Mouse (Mus musculus): ENCODE results near the gene Olfr56. TPM values are rescaled to one million over a fixed set of nuclear protein-coding genes. Genes with fewer than 3 reads are reported as not detected.
"Not testable (repeated sequence)": the region's sequence is repeated elsewhere in the genome, so short reads cannot be mapped to it uniquely, and the experiment has no call there.

The Olfr56 gene
- polyA plus RNA-seq, 1 experiment from 2014 or later = not detected

- H3K9ac ChIP-seq; H3K4me2 ChIP-seq; H3K9me3 ChIP-seq; H3K27me3 ChIP-seq (replicated peaks); ATAC-seq (ENCODE audit: extremely low read depth, insufficient number of reproducible peaks, low FRiP score, low TSS enrichment); H3K36me3 ChIP-seq; H3K27ac ChIP-seq (replicated peaks); H3K4me3 ChIP-seq: not testable (repeated sequence)
- H3K4me1 ChIP-seq = peaks cover 11% of the 10 kb centered on the region
- 43% methylated on average over 4 of the region's 4 CpGs for WGBS
Observed at GRCm38 (mm10) chr11:48991740-48992520, 13.2 kb downstream of the Olfr56 start, which contains the start of gene Gm12185. Gm12185 (minus strand) TSS chr11:48992226.

- H3K9me3 ChIP-seq; H3K36me3 ChIP-seq; ATAC-seq (ENCODE audit: extremely low read depth, insufficient number of reproducible peaks, low FRiP score, low TSS enrichment); H3K27ac ChIP-seq (replicated peaks); H3K27me3 ChIP-seq (replicated peaks); H3K9ac ChIP-seq; H3K4me3 ChIP-seq: not testable (repeated sequence)
- 10% methylated on average over 10 of the region's 10 CpGs for WGBS
- H3K4me1 ChIP-seq = peaks cover 11% of the 10 kb centered on the region
- peak overlapping the region; percentile 11; the same call in 1 of the 2 replicates for H3K4me2 ChIP-seq
Observed at GRCm38 (mm10) chr11:48993296-48993695, 14.6 kb downstream of the Olfr56 start.

GRCm38 (mm10) chr11:48994018-48994417 is 15.3 kb downstream of the Olfr56 start, which contains the start of gene Tgtp1:
Tgtp1 (minus strand) TSS chr11:48994172.
- WGBS = 48% methylated on average over 2 of the region's 2 CpGs
- ATAC-seq (ENCODE audit: extremely low read depth, insufficient number of reproducible peaks, low FRiP score, low TSS enrichment); H3K27me3 ChIP-seq (replicated peaks): not testable (repeated sequence)

GRCm38 (mm10) chr11:49000411-49000810 is 21.7 kb downstream of the Olfr56 start:
- not testable (repeated sequence) for H3K27me3 ChIP-seq (replicated peaks); H3K36me3 ChIP-seq; H3K9me3 ChIP-seq; ATAC-seq (ENCODE audit: extremely low read depth, insufficient number of reproducible peaks, low FRiP score, low TSS enrichment); H3K27ac ChIP-seq (replicated peaks); H3K4me1 ChIP-seq; H3K4me3 ChIP-seq; H3K9ac ChIP-seq; H3K4me2 ChIP-seq
- WGBS = 58% methylated on average over 1 of the region's 1 CpGs

More at GRCm38 (mm10) chr11:48994018-48994417, 15.3 kb downstream of the Olfr56 start, which contains the start of gene Tgtp1:
- H3K9ac ChIP-seq; H3K36me3 ChIP-seq; H3K9me3 ChIP-seq; H3K4me3 ChIP-seq; H3K27ac ChIP-seq (replicated peaks): not testable (repeated sequence)
- Histone ChIP-seq H3K4me1 (peaks cover 11% of the 10 kb centered on the region), H3K4me2 (peak within 1 kb of the TSS; percentile 11; the same call in 1 of the 2 replicates)

GRCm38 (mm10) chr11:49006317-49006716 is 27.6 kb downstream of the Olfr56 start:
- not testable (repeated sequence) for H3K27ac ChIP-seq (replicated peaks); ATAC-seq (ENCODE audit: extremely low read depth, insufficient number of reproducible peaks, low FRiP score, low TSS enrichment)
- WGBS = 34% methylated on average over 2 of the region's 2 CpGs

GRCm38 (mm10) chr11:49006785-49007184 is 28.1 kb downstream of the Olfr56 start:
- H3K4me1 ChIP-seq; H3K9ac ChIP-seq; H3K9me3 ChIP-seq; H3K27me3 ChIP-seq (replicated peaks); H3K36me3 ChIP-seq; H3K27ac ChIP-seq (replicated peaks); H3K4me2 ChIP-seq; H3K4me3 ChIP-seq; ATAC-seq (ENCODE audit: extremely low read depth, insufficient number of reproducible peaks, low FRiP score, low TSS enrichment): not testable (repeated sequence)
- WGBS = 37% methylated on average over 1 of the region's 1 CpGs

More at GRCm38 (mm10) chr11:49006317-49006716, 27.6 kb downstream of the Olfr56 start:
- H3K4me1 ChIP-seq; H3K9me3 ChIP-seq; H3K36me3 ChIP-seq; H3K9ac ChIP-seq; H3K4me3 ChIP-seq; H3K4me2 ChIP-seq; H3K27me3 ChIP-seq (replicated peaks): not testable (repeated sequence)

GRCm38 (mm10) chr11:49012074-49012473 is 33.4 kb downstream of the Olfr56 start:
- not testable (repeated sequence) for ATAC-seq (ENCODE audit: extremely low read depth, insufficient number of reproducible peaks, low FRiP score, low TSS enrichment); H3K9me3 ChIP-seq; H3K27me3 ChIP-seq (replicated peaks); H3K4me3 ChIP-seq; H3K36me3 ChIP-seq; H3K4me1 ChIP-seq; H3K4me2 ChIP-seq; H3K27ac ChIP-seq (replicated peaks); H3K9ac ChIP-seq

GRCm38 (mm10) chr11:49050064-49050463 is 71.4 kb downstream of the Olfr56 start:
- not testable (repeated sequence) for H3K4me3 ChIP-seq; H3K4me1 ChIP-seq; H3K4me2 ChIP-seq; H3K9me3 ChIP-seq; H3K27ac ChIP-seq (replicated peaks); H3K27me3 ChIP-seq (replicated peaks); H3K9ac ChIP-seq; ATAC-seq (ENCODE audit: extremely low read depth, insufficient number of reproducible peaks, low FRiP score, low TSS enrichment); H3K36me3 ChIP-seq

GRCm38 (mm10) chr11:49051093-49051891 is 72.6 kb downstream of the Olfr56 start, which contains the start of gene 9930111J21Rik2:
9930111J21Rik2 (minus strand) TSS chr11:49051242.
- H3K4me3 ChIP-seq; H3K9ac ChIP-seq; H3K27me3 ChIP-seq (replicated peaks); H3K36me3 ChIP-seq; H3K4me1 ChIP-seq; H3K27ac ChIP-seq (replicated peaks); H3K9me3 ChIP-seq; H3K4me2 ChIP-seq; ATAC-seq (ENCODE audit: extremely low read depth, insufficient number of reproducible peaks, low FRiP score, low TSS enrichment): not testable (repeated sequence)
- 45% methylated on average over 1 of the region's 6 CpGs for WGBS

- H3K27me3 ChIP-seq (replicated peaks); H3K36me3 ChIP-seq; H3K4me2 ChIP-seq; H3K4me3 ChIP-seq; H3K9me3 ChIP-seq; H3K4me1 ChIP-seq; H3K9ac ChIP-seq; ATAC-seq (ENCODE audit: extremely low read depth, insufficient number of reproducible peaks, low FRiP score, low TSS enrichment); H3K27ac ChIP-seq (replicated peaks): not testable (repeated sequence)
- no CpG with 5 or more reads among the region's 5 CpGs for WGBS
Observed at GRCm38 (mm10) chr11:49051894-49052293, 73.2 kb downstream of the Olfr56 start.

GRCm38 (mm10) chr11:49060061-49060460 is 81.4 kb downstream of the Olfr56 start:
- 50% methylated on average over 2 of the region's 3 CpGs for WGBS
- not testable (repeated sequence) for H3K4me3 ChIP-seq; H3K4me2 ChIP-seq; H3K9me3 ChIP-seq; H3K27me3 ChIP-seq (replicated peaks); H3K4me1 ChIP-seq; H3K27ac ChIP-seq (replicated peaks); ATAC-seq (ENCODE audit: extremely low read depth, insufficient number of reproducible peaks, low FRiP score, low TSS enrichment); H3K9ac ChIP-seq; H3K36me3 ChIP-seq

Data from heart, embryonic 13.5 days (tissue).